Mouse (Mus musculus) frontal cortex, postnatal 14 days (tissue): Measurements from ENCODE around the gene Vgll4.

Experiments used
- DNase-seq, 2 experiments: peaks; one replicate each; pipeline ENCODE4 v3.0.0; 2022; ENCODE audit warnings: low spot score in 2 of 2

Vgll4 gene

GRCm38 (mm10) chr6:114873808-114874137 lies 96.0 kb downstream of the Vgll4 start:
- DNase-seq, result no peak

DNA sequence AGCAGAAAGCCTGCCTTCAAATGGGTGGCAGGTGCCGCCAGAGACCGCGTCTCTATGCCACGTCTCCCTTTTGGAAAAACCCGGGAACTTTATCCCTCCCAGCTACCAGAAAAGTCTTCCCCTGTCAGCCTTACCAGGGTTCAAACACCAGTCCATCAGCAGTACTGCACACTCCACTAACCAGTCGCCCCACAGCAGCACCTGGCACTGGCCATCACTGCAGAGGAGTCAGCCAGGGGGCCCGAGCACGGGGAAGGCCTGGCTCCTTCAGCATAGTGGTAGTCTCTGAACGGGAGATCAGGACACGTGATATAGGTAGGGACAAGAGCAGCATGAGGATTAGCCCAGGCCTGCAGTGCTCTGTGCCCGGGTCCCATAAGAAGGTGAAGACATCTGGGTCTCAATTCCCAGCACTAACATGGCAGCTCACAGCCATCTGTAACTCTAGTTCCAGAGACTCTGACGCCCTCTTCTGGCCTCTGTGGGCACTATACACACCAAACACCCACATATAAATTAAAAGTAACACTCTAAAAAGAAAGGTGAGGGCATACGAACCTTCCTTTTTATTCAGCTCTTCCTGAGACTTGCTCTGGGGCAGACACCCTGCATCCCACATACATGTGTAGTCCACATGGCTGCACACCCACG lies 98.7 kb downstream of the Vgll4 start:
- DNase-seq, result no peak

GRCm38 (mm10) chr6:114869501-114870076 lies 100.2 kb downstream of the Vgll4 start:
- DNase-seq, result no peak

GRCm38 (mm10) chr6:114868656-114869055 lies 101.1 kb downstream of the Vgll4 start:
- no peak for DNase-seq

- DNase-seq, result no peak
Observed at GRCm38 (mm10) chr6:114866619-114867018, 103.2 kb downstream of the Vgll4 start.

- no peak for DNase-seq
Observed at GRCm38 (mm10) chr6:114866078-114866477, 103.7 kb downstream of the Vgll4 start.

- no peak for DNase-seq
Observed at GRCm38 (mm10) chr6:114864421-114864820, 105.4 kb downstream of the Vgll4 start.

DNA sequence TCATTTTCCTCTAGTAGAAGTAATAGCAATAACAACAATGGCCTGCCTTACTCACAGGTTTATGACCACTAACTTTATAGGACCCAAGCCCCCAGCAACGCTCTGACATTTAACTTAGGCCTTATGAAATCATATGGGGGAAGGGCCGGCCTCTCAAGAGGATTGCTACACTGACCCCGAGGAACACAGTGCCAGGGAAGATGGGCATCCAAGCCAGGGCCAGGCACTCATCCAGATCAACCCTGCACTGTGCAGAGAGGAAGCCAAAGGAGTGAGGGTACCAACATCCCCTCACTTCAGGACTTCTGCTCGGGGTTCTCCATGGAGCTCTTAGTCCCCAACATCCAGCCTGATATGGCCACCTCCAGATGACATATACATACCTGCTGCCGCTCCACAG lies 106.3 kb downstream of the Vgll4 start:
- DNase-seq, result no peak

DNA sequence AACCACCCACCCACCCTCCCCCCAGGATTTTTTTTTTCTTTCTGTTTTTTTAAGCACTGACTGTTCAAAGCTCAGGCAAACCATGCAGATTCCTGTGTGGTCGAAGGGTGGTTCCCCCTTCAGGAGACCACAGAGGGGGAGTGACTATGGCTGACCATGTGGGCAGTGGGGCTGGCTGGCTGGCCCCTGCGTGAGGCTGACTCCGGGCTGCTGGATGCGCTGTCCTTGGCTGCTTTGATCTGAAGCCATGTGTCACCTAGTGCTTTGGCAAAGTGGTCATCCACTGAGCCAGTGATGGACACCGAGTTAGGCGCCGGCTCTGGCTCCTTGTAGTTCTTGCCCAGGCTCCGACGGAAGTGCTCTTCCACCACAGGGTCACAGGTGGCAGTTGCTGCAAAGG lies 107.7 kb downstream of the Vgll4 start:
- no peak for DNase-seq

- no peak for DNase-seq
Observed at GRCm38 (mm10) chr6:114861591-114861990, 108.2 kb downstream of the Vgll4 start.

- DNase-seq, result no peak
Observed at GRCm38 (mm10) chr6:114860677-114861568, 108.9 kb downstream of the Vgll4 start.

- no peak for DNase-seq
Observed at GRCm38 (mm10) chr6:114858722-114859053, 111.1 kb downstream of the Vgll4 start.

DNA sequence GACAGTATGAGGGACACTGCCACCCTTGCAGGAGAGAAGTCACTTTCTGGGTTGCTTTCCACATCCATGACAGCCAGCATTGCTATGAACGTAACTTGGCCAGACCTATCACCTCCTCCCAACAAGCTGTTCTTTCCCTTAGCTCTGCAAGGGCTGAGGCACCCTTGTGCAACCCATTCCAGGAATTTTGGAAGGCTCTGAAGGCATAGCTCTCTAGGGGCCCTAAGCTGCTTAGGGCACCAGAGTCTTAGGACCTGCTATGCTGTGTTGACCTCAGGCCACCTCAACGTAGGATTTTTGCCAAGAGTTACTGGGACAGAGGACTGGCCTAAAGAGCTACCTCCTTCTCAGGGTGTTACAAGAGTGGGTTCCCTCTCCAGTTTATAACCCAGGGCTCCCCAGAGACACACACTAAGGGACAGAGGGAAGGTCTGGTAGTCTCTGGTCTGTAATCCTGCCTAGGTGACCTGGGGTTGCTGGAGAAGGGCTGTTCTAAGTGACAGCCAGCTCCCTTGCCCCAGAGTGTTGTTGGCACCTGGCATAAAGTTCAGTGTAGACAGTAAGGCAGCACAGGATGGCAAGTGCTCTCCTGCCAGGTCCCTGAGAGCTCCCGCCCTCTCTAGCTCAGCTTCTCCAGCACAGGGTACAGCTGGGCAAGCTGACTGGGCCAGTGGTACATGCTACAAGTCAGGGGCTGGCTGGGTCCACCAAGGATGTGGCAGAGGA lies 111.6 kb downstream of the Vgll4 start:
- no peak for DNase-seq

- no peak for DNase-seq
Observed at GRCm38 (mm10) chr6:114856501-114856900, 113.3 kb downstream of the Vgll4 start.

- no peak for DNase-seq
Observed at GRCm38 (mm10) chr6:114855644-114856043, 114.2 kb downstream of the Vgll4 start.

- DNase-seq, result no peak
Observed at GRCm38 (mm10) chr6:114854368-114854767, 115.4 kb downstream of the Vgll4 start.

DNA sequence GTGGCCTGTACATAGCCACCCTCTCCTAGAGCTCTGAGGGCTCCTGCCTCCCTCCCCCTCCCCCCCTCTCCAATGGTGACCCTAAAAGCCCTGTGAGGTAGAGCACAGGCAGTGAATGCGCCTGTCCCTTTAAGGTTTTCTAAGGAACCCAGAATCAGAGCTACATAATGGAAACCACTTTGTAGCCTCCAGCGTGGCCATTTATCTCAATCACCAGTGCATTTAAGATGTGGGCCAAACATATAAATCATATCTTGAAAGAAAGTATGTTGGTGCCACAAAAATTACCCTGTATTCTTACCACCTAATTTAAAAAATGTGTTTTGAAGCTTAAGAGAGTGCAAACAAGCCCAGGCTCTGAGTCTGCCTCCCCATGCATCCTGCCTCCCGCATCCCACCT lies 117.1 kb downstream of the Vgll4 start:
- no peak for DNase-seq

- DNase-seq, result no peak
Observed at GRCm38 (mm10) chr6:114851688-114852087, 118.1 kb downstream of the Vgll4 start.

DNA sequence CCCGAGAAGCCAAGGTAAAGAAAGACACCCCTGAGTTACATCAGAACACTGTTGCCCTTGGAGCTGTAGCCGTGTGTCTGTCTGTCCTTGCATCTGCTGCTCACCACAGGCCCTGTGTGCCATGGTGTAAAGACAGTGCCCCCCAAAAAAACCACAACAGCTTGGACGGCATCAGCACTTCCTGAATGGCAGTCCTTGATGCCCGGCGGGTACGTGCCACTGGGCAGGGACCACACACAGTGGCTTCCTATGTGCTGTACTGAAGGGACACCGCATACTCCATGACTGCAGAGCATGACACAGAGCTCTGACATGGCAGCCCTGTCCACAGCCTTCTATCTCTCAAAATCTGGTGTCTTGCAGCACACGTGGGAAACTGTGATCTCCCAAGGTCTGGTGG lies 120.0 kb downstream of the Vgll4 start:
- DNase-seq, result no peak

DNA sequence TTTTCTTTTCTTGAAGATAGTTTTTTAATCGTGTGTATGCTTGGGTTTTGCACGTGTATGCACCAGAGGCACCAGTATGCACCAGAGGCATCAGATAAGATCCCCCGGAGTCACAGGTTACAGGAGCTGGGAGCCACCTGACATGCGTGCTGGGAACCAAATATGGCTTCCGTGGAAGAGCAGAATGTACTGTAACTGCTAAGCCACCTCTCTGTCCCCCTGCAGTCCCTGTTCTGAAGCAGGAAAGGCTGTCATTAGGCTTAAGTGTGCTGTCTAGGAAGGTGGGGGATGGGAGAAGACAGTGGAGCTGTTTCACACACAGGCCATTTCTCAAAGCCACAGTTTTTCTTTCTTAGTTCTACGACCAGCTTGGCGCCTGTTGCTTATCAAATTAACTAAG lies 121.0 kb downstream of the Vgll4 start:
- DNase-seq, result no peak

DNA sequence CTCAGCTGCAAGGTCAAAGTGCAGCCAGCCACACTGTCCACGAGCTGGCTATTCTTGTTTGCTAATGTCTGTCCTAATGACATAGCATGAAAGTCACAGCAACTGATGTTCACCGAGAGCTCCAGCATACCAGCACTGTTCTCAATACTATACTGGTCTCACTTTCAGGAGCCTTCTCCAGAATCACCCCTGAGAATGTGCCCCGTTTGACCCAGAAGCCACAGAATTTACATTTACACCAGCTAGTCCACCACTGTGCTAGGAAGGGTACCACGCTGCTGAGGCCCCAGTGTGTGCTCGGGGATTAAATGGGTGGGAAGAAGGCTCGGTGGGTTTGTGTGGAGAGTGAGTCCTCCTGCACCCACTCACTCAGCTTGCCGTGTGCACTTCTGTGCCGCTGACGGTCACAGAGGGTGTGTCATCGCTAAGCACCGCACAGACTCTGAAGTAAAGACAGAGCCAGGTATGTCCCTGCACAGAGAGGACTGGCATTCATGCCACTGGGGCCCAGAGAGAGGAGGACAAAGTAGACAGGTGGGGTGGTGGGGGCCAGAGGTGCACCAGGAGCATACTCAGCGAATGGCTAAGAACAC lies 122.1 kb downstream of the Vgll4 start:
- no peak for DNase-seq

DNA sequence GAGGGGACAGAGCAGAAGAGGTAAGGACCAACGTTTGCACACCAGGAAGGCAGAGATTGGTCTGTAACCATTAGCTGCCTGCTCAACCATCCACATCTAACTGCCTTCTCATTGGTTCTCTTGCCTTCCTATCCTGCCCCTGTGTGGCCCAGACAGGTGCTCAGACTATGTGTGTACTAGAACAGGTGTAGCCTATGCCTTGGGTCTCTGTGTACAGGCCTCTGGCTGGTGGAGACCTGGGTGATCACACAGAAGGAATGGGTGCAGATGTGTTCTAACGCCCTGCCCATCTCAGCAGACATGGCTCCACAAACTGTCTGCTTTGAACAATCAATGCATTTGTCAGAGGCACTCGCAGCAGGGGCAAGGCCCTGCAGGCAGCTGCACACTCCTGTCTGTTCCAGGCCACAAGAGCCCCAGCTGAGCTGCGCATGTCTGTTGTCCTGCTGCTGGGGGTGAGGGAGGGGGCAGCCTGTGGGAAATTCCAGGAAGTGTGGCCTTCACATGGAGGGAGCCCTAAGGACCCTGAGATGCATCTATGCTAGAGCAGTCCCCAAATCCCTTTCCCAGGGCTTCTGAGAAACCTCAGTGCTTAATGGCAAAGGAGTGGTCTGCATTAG lies 123.5 kb downstream of the Vgll4 start:
- no peak for DNase-seq
